Mouse (Mus musculus): ENCODE results near the gene Stk10. TPM values are rescaled to one million over a fixed set of nuclear protein-coding genes. Genes with fewer than 3 reads are reported as not detected.

Stk10 gene
- 6.3 and 9.4 TPM in 2 replicates for polyA plus RNA-seq (2012; rRNA removed)

GRCm38 (mm10) chr11:32532765-32533481 lies at the start of gene Stk10:
Gene Stk10, plus strand, starts transcription at chr11:32533305.
- TF ChIP-seq CTCF (conservative IDR thresholded peaks at IDR 0.05; ENCODE audit: insufficient read depth, insufficient read length, low read depth, low read length) (no peak), POLR2A (IDR thresholded peaks at IDR 0.05; ENCODE audit: low read depth, low read length) (peak; percentile 74)
- Histone ChIP-seq H3K4me3 (ENCODE audit: insufficient read depth, low read depth, low read length) (peak within 1 kb of the TSS; percentile 81), H3K27me3 (replicated peaks; ENCODE audit: control insufficient read depth, insufficient read depth, low read length) (no peaks in the 10 kb centered on the region), H3K36me3 (ENCODE audit: control insufficient read depth, insufficient read depth, low read length) (no peaks in the 10 kb centered on the region), H3K4me1 (ENCODE audit: control insufficient read depth, insufficient read depth, low read length) (no peaks in the 10 kb centered on the region), H3K27ac (ENCODE audit: insufficient read depth, low read depth, low read length) (peak within 1 kb of the TSS; percentile 53)
- under 1% methylated on average over 76 of the region's 82 CpGs for WGBS
- peak; percentile 95 for DNase-seq

GRCm38 (mm10) chr11:32485290-32485689 lies 47.8 kb upstream of the Stk10 start:
- TF ChIP-seq POLR2A (IDR thresholded peaks at IDR 0.05; ENCODE audit: low read depth, low read length) (no peak), CTCF (conservative IDR thresholded peaks at IDR 0.05; ENCODE audit: insufficient read depth, insufficient read length, low read depth, low read length) (no peak)
- H3K27me3 ChIP-seq (replicated peaks; ENCODE audit: control insufficient read depth, insufficient read depth, low read length), result no peaks in the 10 kb centered on the region
- WGBS, result 67% methylated on average over 3 of the region's 3 CpGs

GRCm38 (mm10) chr11:32486621-32487020 lies 46.5 kb upstream of the Stk10 start:
- H3K4me3 ChIP-seq (ENCODE audit: insufficient read depth, low read depth, low read length), result no peak overlapping the region
- no peaks in the 10 kb centered on the region for H3K27me3 ChIP-seq (replicated peaks; ENCODE audit: control insufficient read depth, insufficient read depth, low read length)
- DNase-seq, result no peak
- no peak for TF ChIP-seq CTCF (conservative IDR thresholded peaks at IDR 0.05; ENCODE audit: insufficient read depth, insufficient read length, low read depth, low read length)
- no peak for TF ChIP-seq POLR2A (IDR thresholded peaks at IDR 0.05; ENCODE audit: low read depth, low read length)
- no peaks in the 10 kb centered on the region for H3K36me3 ChIP-seq (ENCODE audit: control insufficient read depth, insufficient read depth, low read length)
- H3K27ac ChIP-seq (ENCODE audit: insufficient read depth, low read depth, low read length), result no peak overlapping the region
- no peaks in the 10 kb centered on the region for H3K4me1 ChIP-seq (ENCODE audit: control insufficient read depth, insufficient read depth, low read length)
- WGBS, result 35% methylated on average over 3 of the region's 3 CpGs

More at GRCm38 (mm10) chr11:32485290-32485689, 47.8 kb upstream of the Stk10 start:
- no peak for DNase-seq
- Histone ChIP-seq H3K4me3 (ENCODE audit: insufficient read depth, low read depth, low read length) (no peak overlapping the region), H3K27ac (ENCODE audit: insufficient read depth, low read depth, low read length) (no peak overlapping the region), H3K36me3 (ENCODE audit: control insufficient read depth, insufficient read depth, low read length) (no peaks in the 10 kb centered on the region), H3K4me1 (ENCODE audit: control insufficient read depth, insufficient read depth, low read length) (no peaks in the 10 kb centered on the region)

DNA sequence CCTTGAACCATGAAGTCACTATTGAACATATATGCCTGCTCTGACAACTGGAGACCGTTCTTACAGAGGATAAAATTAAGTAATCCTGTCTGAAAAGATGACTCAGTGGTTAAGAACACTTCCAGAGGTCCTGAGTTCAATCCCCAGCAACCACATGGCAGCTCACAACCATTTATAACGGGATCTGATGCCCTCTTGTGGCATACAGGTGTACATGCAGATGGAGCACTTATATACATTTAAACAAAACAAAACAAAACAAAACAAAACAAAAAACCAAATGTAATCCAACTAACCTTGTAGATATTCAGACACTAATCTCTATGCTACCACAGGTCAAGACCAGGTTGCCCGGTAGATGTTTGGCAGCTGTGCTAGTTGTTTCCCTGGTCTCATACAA lies 45.6 kb upstream of the Stk10 start:
- 93% methylated on average over 3 of the region's 3 CpGs for WGBS
- H3K36me3 ChIP-seq (ENCODE audit: control insufficient read depth, insufficient read depth, low read length), result no peaks in the 10 kb centered on the region
- H3K27ac ChIP-seq (ENCODE audit: insufficient read depth, low read depth, low read length), result no peak overlapping the region
- H3K4me1 ChIP-seq (ENCODE audit: control insufficient read depth, insufficient read depth, low read length), result no peaks in the 10 kb centered on the region
- H3K4me3 ChIP-seq (ENCODE audit: insufficient read depth, low read depth, low read length), result no peak overlapping the region
- no peak for DNase-seq
- TF ChIP-seq POLR2A (IDR thresholded peaks at IDR 0.05; ENCODE audit: low read depth, low read length), result no peak
- TF ChIP-seq CTCF (conservative IDR thresholded peaks at IDR 0.05; ENCODE audit: insufficient read depth, insufficient read length, low read depth, low read length), result no peak
- no peaks in the 10 kb centered on the region for H3K27me3 ChIP-seq (replicated peaks; ENCODE audit: control insufficient read depth, insufficient read depth, low read length)

DNA sequence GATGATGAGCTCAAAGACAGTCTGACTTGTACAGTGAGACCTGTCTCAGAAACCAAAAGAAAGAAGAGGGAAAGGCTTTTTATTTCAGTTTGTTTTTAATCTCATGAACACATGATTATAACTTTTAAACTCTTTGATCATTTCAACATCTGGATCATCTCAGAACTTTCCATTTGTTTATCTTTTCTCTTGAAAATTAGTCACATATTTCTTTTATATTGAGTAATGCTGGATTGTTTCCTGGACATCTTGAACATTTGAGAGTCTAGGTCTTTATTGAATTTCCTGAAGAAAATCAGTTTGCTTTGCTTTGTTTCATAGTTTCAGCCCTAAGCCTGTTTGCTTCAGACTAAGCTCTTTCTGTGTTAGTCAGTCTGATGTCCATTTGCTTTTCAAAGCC lies 44.8 kb upstream of the Stk10 start:
- no peak for DNase-seq
- H3K36me3 ChIP-seq (ENCODE audit: control insufficient read depth, insufficient read depth, low read length), result no peaks in the 10 kb centered on the region
- H3K4me3 ChIP-seq (ENCODE audit: insufficient read depth, low read depth, low read length), result no peak overlapping the region
- H3K27me3 ChIP-seq (replicated peaks; ENCODE audit: control insufficient read depth, insufficient read depth, low read length), result no peaks in the 10 kb centered on the region
- TF ChIP-seq CTCF (conservative IDR thresholded peaks at IDR 0.05; ENCODE audit: insufficient read depth, insufficient read length, low read depth, low read length) (no peak), POLR2A (IDR thresholded peaks at IDR 0.05; ENCODE audit: low read depth, low read length) (no peak)
- no peak overlapping the region for H3K27ac ChIP-seq (ENCODE audit: insufficient read depth, low read depth, low read length)
- H3K4me1 ChIP-seq (ENCODE audit: control insufficient read depth, insufficient read depth, low read length), result no peaks in the 10 kb centered on the region

DNA sequence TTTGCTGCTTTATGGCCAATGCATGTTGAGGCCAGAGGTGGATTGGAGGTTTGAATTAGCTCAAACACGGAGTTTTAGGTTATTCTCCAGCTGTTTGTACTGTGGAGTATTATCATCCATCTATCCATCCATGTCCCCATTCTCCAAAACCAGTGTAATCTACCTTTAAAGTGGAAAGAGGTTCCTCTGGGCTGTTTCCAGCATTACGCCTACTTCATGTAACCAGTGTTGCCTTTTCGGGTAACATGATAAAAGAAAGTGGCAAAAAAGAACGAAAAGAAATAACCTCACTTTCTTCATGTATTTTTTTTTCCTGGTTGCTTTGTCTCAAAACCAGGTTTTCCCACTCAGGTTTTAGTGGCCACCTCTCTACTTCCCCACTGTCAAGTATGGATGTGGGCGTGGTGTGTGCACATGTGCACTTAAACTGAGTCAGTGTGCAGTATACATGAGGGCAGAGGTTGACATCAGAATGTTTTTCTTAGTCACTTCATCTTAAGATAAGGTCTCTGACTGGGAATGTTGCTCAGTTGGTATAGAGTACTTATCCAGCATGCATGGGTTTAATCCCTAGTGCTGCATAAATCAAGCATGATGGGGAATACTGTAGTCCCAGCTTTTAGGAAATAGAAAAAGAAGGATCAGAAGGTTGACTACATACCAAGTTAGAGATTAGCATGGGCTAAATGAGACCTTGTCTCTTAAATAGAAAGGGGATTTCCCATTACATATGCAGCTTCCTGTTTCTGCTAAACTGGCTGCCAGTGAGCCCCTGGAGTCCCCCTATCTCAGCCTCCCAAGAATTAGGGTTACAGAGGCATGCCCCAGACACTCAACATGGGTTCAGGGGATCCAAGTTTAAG lies 44.1 kb upstream of the Stk10 start:
- Histone ChIP-seq H3K27me3 (replicated peaks; ENCODE audit: control insufficient read depth, insufficient read depth, low read length) (no peaks in the 10 kb centered on the region), H3K4me1 (ENCODE audit: control insufficient read depth, insufficient read depth, low read length) (no peaks in the 10 kb centered on the region), H3K36me3 (ENCODE audit: control insufficient read depth, insufficient read depth, low read length) (no peaks in the 10 kb centered on the region), H3K27ac (ENCODE audit: insufficient read depth, low read depth, low read length) (no peak overlapping the region), H3K4me3 (ENCODE audit: insufficient read depth, low read depth, low read length) (no peak overlapping the region)
- 73% methylated on average over 5 of the region's 5 CpGs for WGBS
- TF ChIP-seq CTCF (conservative IDR thresholded peaks at IDR 0.05; ENCODE audit: insufficient read depth, insufficient read length, low read depth, low read length) (no peak), POLR2A (IDR thresholded peaks at IDR 0.05; ENCODE audit: low read depth, low read length) (no peak)
- no peak for DNase-seq

GRCm38 (mm10) chr11:32491079-32491478 lies 42.0 kb upstream of the Stk10 start:
- DNase-seq, result no peak
- TF ChIP-seq POLR2A (IDR thresholded peaks at IDR 0.05; ENCODE audit: low read depth, low read length) (no peak), CTCF (conservative IDR thresholded peaks at IDR 0.05; ENCODE audit: insufficient read depth, insufficient read length, low read depth, low read length) (no peak)
- Histone ChIP-seq H3K27ac (ENCODE audit: insufficient read depth, low read depth, low read length) (no peak overlapping the region), H3K27me3 (replicated peaks; ENCODE audit: control insufficient read depth, insufficient read depth, low read length) (no peaks in the 10 kb centered on the region), H3K4me1 (ENCODE audit: control insufficient read depth, insufficient read depth, low read length) (no peaks in the 10 kb centered on the region), H3K36me3 (ENCODE audit: control insufficient read depth, insufficient read depth, low read length) (no peaks in the 10 kb centered on the region), H3K4me3 (ENCODE audit: insufficient read depth, low read depth, low read length) (no peak overlapping the region)
- 95% methylated on average over 2 of the region's 2 CpGs for WGBS
